Mouse (Mus musculus) MEL (cell line): ENCODE measurements at regions not wholly inside any gene's neighbourhood (a gene's known extent, or its start where the extent isn't known, plus 50 kb on each side); places are given as distances from the start of the nearest gene placed in this dataset.

Source experiments
- DNase-seq: peaks from one replicate; pipeline ENCODE4 v3.0.0; 2011; ENCODE audit warnings: low read depth, low spot score
- H3K27ac ChIP-seq: 2 replicates; pipeline ENCODE4 v1.5.1; 2012; ENCODE audit warnings: low read depth, mild to moderate bottlenecking, control low read depth, low read length, moderate library complexity; ENCODE audit not compliant: control insufficient read depth
- H3K27me3 ChIP-seq, 2 experiments: fragments of 150-350 bp in 1 of 2; sonication (generic) in 1 of 2; 2 replicates each; pipeline ENCODE4 v1.6.1; 2012; ENCODE audit warnings: low read length in 2 of 2, mild to moderate bottlenecking in 2 of 2, improper control_type of control experiment in 1 of 2, moderate library complexity in 1 of 2; ENCODE audit not compliant: insufficient read depth in 2 of 2, control insufficient read depth in 1 of 2
- H3K36me3 ChIP-seq, 2 experiments: 2 replicates each; pipeline ENCODE4 v1.6.1; 2012 to 2014; ENCODE audit warnings: low read length in 2 of 2, improper control_type of control experiment in 1 of 2, inconsistent platforms in 1 of 2, mild to moderate bottlenecking in 1 of 2; ENCODE audit not compliant: insufficient read depth in 2 of 2, control insufficient read depth in 1 of 2
- H3K4me1 ChIP-seq, 2 experiments: fragments of 150-350 bp in 1 of 2; sonication (generic) in 1 of 2; 2 replicates each; pipeline ENCODE4 v1.6.1; 2012; ENCODE audit warnings: low read length in 2 of 2, improper control_type of control experiment in 1 of 2, mild to moderate bottlenecking in 1 of 2; ENCODE audit not compliant: insufficient read depth in 2 of 2, control insufficient read depth in 1 of 2
- H3K4me3 ChIP-seq, 2 experiments: fragments of 150-350 bp in 1 of 2; sonication (generic) in 1 of 2; 2 replicates each; pipeline ENCODE4 v1.5.1; 2012; ENCODE audit warnings: low read depth in 2 of 2, low read length in 2 of 2, mild to moderate bottlenecking in 2 of 2, moderate library complexity in 2 of 2, control low read depth in 1 of 2, improper control_type of control experiment in 1 of 2; ENCODE audit not compliant: control insufficient read depth in 1 of 2, insufficient read depth in 1 of 2
- H3K79me2 ChIP-seq: 2 replicates; pipeline ENCODE4 v1.6.1; 2012; ENCODE audit warnings: mild to moderate bottlenecking, low read length, moderate library complexity; ENCODE audit not compliant: control insufficient read depth, poor library complexity, insufficient read depth
- H3K9ac ChIP-seq: 2 replicates; pipeline ENCODE4 v1.6.1; 2012; ENCODE audit warnings: low read depth, mild to moderate bottlenecking, control low read depth, low read length, moderate library complexity; ENCODE audit not compliant: control insufficient read depth, poor library complexity, severe bottlenecking
- H3K9me3 ChIP-seq: fragments of 150-350 bp; sonication (generic); replicated peaks from 2 replicates; pipeline ENCODE4 v1.6.1; 2012; ENCODE audit warnings: mild to moderate bottlenecking, low read length, improper control_type of control experiment, moderate library complexity; ENCODE audit not compliant: insufficient read depth
- CHD1 ChIP-seq: IDR thresholded peaks from 2 replicates; pipeline ENCODE4 v1.6.1; 2012; ENCODE audit warnings: low read depth, mild to moderate bottlenecking, inconsistent platforms, low read length, improper control_type of control experiment
- CHD2 ChIP-seq: IDR thresholded peaks from 2 replicates; pipeline ENCODE4 v1.6.1; 2011; ENCODE audit warnings: low read length, improper control_type of control experiment
- E2F4 ChIP-seq: IDR thresholded peaks from 2 replicates; pipeline ENCODE4 v1.6.1; 2011; ENCODE audit warnings: low read depth, low read length, improper control_type of control experiment, borderline replicate concordance
- ELF1 ChIP-seq: IDR thresholded peaks from 2 replicates; pipeline ENCODE4 v1.6.1; 2014; ENCODE audit warnings: low read depth, mild to moderate bottlenecking, inconsistent platforms, low read length, improper control_type of control experiment, moderate library complexity
- EP300 ChIP-seq, 2 experiments: IDR thresholded peaks; 2 replicates each; pipeline ENCODE4 v1.6.1; 2011; ENCODE audit warnings: improper control_type of control experiment in 2 of 2, low read length in 2 of 2, low read depth in 1 of 2, mild to moderate bottlenecking in 1 of 2
- JUND ChIP-seq: IDR thresholded peaks from 2 replicates; pipeline ENCODE4 v1.6.1; 2011; ENCODE audit warnings: low read depth, mild to moderate bottlenecking, improper control_type of control experiment, low read length
- KAT2A ChIP-seq: conservative IDR thresholded peaks from 2 replicates; pipeline ENCODE4 v1.6.1; 2012; ENCODE audit warnings: low read depth, low read length, improper control_type of control experiment, inconsistent platforms
- MAFK ChIP-seq: IDR thresholded peaks from 2 replicates; pipeline ENCODE4 v1.6.1; 2011; ENCODE audit warnings: low read depth, mild to moderate bottlenecking, low read length, improper control_type of control experiment, borderline replicate concordance
- MAX ChIP-seq: IDR thresholded peaks from 2 replicates; pipeline ENCODE4 v1.6.1; 2011; ENCODE audit warnings: low read length, improper control_type of control experiment
- MAZ ChIP-seq: IDR thresholded peaks from 2 replicates; pipeline ENCODE4 v1.6.1; 2012; ENCODE audit warnings: low read depth, mild to moderate bottlenecking, inconsistent platforms, low read length, improper control_type of control experiment
- MEF2A ChIP-seq: IDR thresholded peaks from 2 replicates; pipeline ENCODE4 v1.6.1; 2014; ENCODE audit warnings: low read depth, mild to moderate bottlenecking, inconsistent platforms, low read length, improper control_type of control experiment; ENCODE audit not compliant: poor library complexity, insufficient replicate concordance, severe bottlenecking; ENCODE audit errors: extremely low read depth
- MYB ChIP-seq: IDR thresholded peaks from 2 replicates; pipeline ENCODE4 v1.6.1; 2011; ENCODE audit warnings: mild to moderate bottlenecking, low read depth, low read length, improper control_type of control experiment
- MYC ChIP-seq: IDR thresholded peaks from 2 replicates; pipeline ENCODE4 v1.6.1; 2011; ENCODE audit warnings: low read depth, mild to moderate bottlenecking, low read length, improper control_type of control experiment, moderate library complexity
- POLR2AphosphoS5 ChIP-seq: IDR thresholded peaks from 2 replicates; pipeline ENCODE4 v1.6.1; 2012; ENCODE audit warnings: low read depth, borderline replicate concordance, mild to moderate bottlenecking, inconsistent platforms, low read length, moderate library complexity, mixed read lengths
- RAD21 ChIP-seq: IDR thresholded peaks from 2 replicates; pipeline ENCODE4 v1.6.1; 2011; ENCODE audit warnings: mild to moderate bottlenecking, low read depth, low read length, improper control_type of control experiment
- TAL1 ChIP-seq: IDR thresholded peaks from 2 replicates; pipeline ENCODE4 v1.6.1; 2012; ENCODE audit warnings: mild to moderate bottlenecking, inconsistent platforms, low read length, moderate library complexity, mixed read lengths
- TBP ChIP-seq: IDR thresholded peaks from 2 replicates; pipeline ENCODE4 v1.8.0; 2011; ENCODE audit warnings: low read depth, low read length, improper control_type of control experiment
- UBTF ChIP-seq: IDR thresholded peaks from 2 replicates; pipeline ENCODE4 v1.6.1; 2012; ENCODE audit warnings: low read depth, mild to moderate bottlenecking, inconsistent platforms, low read length, improper control_type of control experiment, moderate library complexity, borderline replicate concordance; ENCODE audit not compliant: insufficient read depth
- USF1 ChIP-seq: IDR thresholded peaks from 2 replicates; pipeline ENCODE4 v1.6.1; 2014; ENCODE audit warnings: low read depth, mild to moderate bottlenecking, inconsistent platforms, low read length, improper control_type of control experiment, moderate library complexity
- USF2 ChIP-seq, 2 experiments: IDR thresholded peaks; 2 replicates each; pipeline ENCODE4 v1.6.1; 2011 to 2012; ENCODE audit warnings: improper control_type of control experiment in 2 of 2, low read length in 2 of 2, borderline replicate concordance in 1 of 2, inconsistent platforms in 1 of 2, low read depth in 1 of 2, mild to moderate bottlenecking in 1 of 2; ENCODE audit not compliant: insufficient read depth in 1 of 2
- ZNF384 ChIP-seq: IDR thresholded peaks from 2 replicates; pipeline ENCODE4 v1.6.1; 2012; ENCODE audit warnings: low read depth, mild to moderate bottlenecking, inconsistent platforms, low read length, improper control_type of control experiment

DNA sequence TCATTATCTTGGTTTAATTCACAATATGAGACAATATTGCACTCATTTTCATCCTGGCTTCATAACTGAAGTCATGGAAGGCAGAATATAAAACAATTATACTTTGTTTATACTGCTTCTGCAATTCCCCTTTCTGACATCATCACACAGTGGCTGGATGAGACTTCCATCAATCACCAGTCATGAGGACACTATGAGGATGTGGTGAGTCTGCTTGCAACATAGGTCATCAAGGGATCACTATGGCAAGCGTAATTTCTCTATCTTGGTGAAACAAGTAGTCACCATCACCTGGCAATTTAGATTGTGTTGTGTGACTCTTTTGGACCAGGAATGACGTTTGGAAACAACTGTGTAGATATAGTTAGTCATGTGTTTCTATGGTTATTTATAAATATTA lies 134.6 kb downstream of the Hao1 start:
- no peak for DNase-seq
- no peaks in the 10 kb centered on the region for H3K9me3 ChIP-seq
- H3K36me3 ChIP-seq: no peaks in the 10 kb centered on the region

GRCm38 (mm10) chr2:134399564-134399963 lies 154.6 kb downstream of the Hao1 start:
- H3K27ac ChIP-seq: no peak overlapping the region
- no peak for TF ChIP-seq TBP
- TF ChIP-seq MAX: no peak
- no peak for TF ChIP-seq RAD21
- TF ChIP-seq CHD2: no peak
- no peak for TF ChIP-seq JUND
- no peak for TF ChIP-seq CHD1
- no peak for TF ChIP-seq MYC
- TF ChIP-seq TAL1: no peak
- TF ChIP-seq USF2 (IDR thresholded peaks at IDR 0.05; ENCODE audit: borderline replicate concordance in 1 of 2, insufficient read depth in 1 of 2, low read depth in 1 of 2, low read length in 2 of 2): no peak
- no peak for TF ChIP-seq EP300 (IDR thresholded peaks at IDR 0.05; ENCODE audit: low read depth in 1 of 2, low read length in 2 of 2)
- TF ChIP-seq MAZ: no peak
- no peak for TF ChIP-seq MEF2A
- TF ChIP-seq MAFK: no peak
- TF ChIP-seq USF1: no peak
- TF ChIP-seq ELF1: no peak
- TF ChIP-seq POLR2AphosphoS5: no peak
- no peak for TF ChIP-seq UBTF
- TF ChIP-seq E2F4: no peak
- H3K36me3 ChIP-seq: no peaks in the 10 kb centered on the region
- H3K9me3 ChIP-seq: no peaks in the 10 kb centered on the region
- DNase-seq: no peak
- no peak overlapping the region for H3K9ac ChIP-seq
- H3K4me3 ChIP-seq: no peak overlapping the region
- H3K79me2 ChIP-seq: no peaks in the 10 kb centered on the region
- no peaks in the 10 kb centered on the region for H3K4me1 ChIP-seq
- H3K27me3 ChIP-seq: no peaks in the 10 kb centered on the region

More for the DNA sequence above, 134.6 kb downstream of the Hao1 start:
- Histone ChIP-seq H3K79me2 (no peaks in the 10 kb centered on the region), H3K4me1 (no peaks in the 10 kb centered on the region), H3K4me3 (no peak overlapping the region), H3K27ac (no peak overlapping the region), H3K27me3 (no peaks in the 10 kb centered on the region), H3K9ac (no peak overlapping the region)
- no peak for TF ChIP-seq POLR2AphosphoS5
- TF ChIP-seq KAT2A: no peak
- TF ChIP-seq ZNF384: no peak
- no peak for TF ChIP-seq MEF2A
- no peak for TF ChIP-seq MYB
